Mouse (Mus musculus) gastrocnemius, postnatal 14 days (tissue): ENCODE results near the gene Abcc2. TPM values are rescaled to one million over a fixed set of nuclear protein-coding genes. Genes with fewer than 3 reads are reported as not detected.

Experiments
- DNase-seq: peaks from one replicate; pipeline ENCODE4 v3.0.0; 2021; ENCODE audit warnings: mixed read lengths
- intact Hi-C: fragments of 180-260 bp; cut with DNase I; formaldehyde crosslinking; loops from one replicate; pipeline ENCODE4 v1.15.1; 2025; ENCODE audit warnings: low total_unique reads
- total RNA-seq, 2 experiments: library from RNA; stranded (reverse); gene quantifications; 2 replicates each; pipeline ENCODE4 v1.2.3; 2021

Abcc2 gene
- total RNA-seq, 2 experiments from 2014 or later, result not detected

DNA sequence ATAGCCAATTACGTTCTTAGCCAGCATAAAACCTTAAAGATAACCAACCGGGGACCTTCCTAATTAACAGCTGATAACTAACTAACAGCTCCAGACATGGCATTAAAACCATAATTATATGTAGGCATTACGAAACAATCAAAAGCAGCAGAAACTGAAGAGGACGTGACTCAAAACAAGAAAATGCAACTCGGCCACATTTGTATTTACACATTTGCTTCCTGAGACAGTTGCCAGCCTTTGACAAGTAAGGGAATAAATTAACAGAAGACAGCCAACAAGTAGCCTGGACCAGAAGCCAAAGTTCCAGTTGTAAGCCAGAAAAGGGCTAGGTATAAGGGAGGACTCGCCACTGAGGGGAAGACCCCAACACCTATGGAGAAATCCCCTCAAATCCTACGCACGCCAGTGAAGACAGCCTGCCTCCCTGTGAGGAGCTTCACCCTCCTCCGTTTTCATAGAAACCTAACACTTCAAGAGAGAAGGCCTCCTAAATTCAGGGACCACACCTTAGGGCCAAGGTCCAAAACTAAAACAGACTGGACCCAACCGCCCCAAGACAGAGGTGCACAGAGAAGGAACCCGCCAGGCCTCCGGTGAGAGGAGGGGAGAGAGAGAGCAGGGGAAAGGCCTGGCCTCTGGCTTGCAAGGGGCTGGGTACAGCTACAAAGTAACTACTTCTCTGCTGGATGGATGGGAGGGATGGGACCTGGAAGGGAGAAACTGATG lies 104.5 kb downstream of the Abcc2 start:
- intact Hi-C loops, result no loop called here
- no peak for DNase-seq

DNA sequence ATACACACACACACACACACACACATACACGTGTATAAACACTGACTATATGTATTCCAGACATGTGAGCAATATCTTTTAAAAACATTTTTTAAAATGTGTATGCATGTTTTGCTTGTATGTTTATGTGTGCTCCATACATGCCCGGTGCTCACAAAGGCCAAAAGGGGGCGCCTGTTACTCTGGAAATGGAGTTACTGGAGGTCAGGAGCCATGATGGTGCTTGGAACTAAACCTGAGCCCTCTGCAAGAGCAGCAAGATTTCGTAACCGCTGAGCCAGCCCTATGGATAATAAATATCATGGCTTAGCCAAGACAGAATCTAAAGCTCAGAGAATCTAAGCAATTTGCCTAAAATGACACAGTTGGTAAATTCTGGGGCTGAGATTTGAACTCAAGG lies 105.2 kb downstream of the Abcc2 start:
- DNase-seq, result no peak
- intact Hi-C loops, result no loop called here

DNA sequence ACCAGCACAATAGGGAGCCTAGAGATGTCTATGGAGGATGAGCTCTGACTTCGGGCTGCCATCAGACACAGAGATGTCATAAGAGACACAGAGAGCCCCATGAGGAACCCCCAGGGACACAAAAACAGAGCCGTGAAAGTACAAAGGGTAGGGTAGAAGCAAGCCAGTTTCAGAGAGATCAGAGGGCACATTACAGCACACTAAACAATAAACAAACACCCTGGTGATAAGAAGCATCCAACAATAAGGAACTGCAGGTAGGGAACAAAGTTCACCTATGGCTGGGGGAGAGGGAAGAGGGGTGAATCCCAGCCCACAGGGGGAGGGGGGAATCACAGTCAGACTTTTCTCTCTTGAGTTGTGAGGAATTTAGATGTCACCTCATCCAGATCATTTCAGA lies 105.7 kb downstream of the Abcc2 start:
- no peak for DNase-seq
- intact Hi-C loops, result no loop called here

Other genes starting within 250 kb of the Abcc2 start
- gene Nkx2-3, start 169.9 kb upstream of the Abcc2 start, total RNA-seq, result not detected
- 10 to 100 TPM; 17.0 to 18.8 TPM for gene Slc25a28, start 107.3 kb upstream of the Abcc2 start, total RNA-seq
- gene Entpd7, start 92.5 kb upstream of the Abcc2 start, total RNA-seq, result 1 to 10 TPM; 2.7 to 3.3 TPM
- gene Cutc, start 29.2 kb upstream of the Abcc2 start, total RNA-seq, result 10 to 100 TPM; 10.6 to 12.5 TPM
- gene Cox15, start 29.2 kb upstream of the Abcc2 start, total RNA-seq, result 10 to 100 TPM; 26.0 to 32.6 TPM
- gene Dnmbp, start 158.0 kb downstream of the Abcc2 start, total RNA-seq, result 10 to 100 TPM in 1 of 2 experiments, 1 to 10 TPM in 1; 8.4 to 11.8 TPM
- not detected for gene Cpn1, start 204.4 kb downstream of the Abcc2 start, total RNA-seq
- gene Cyp2c23, start 247.0 kb downstream of the Abcc2 start, total RNA-seq, result not detected